Mouse (Mus musculus): ENCODE measurements around the gene Dnah7b.
"Not testable (repeated sequence)": the region's sequence is repeated elsewhere in the genome, so short reads cannot be mapped to it uniquely, and the experiment has no call there.

The Dnah7b gene

GRCm38 (mm10) chr1:46066015-46066414 lies at the start of gene Dnah7b:
Dnah7b (plus strand) TSS chr1:46066315.
- no peak for DNase-seq

DNA sequence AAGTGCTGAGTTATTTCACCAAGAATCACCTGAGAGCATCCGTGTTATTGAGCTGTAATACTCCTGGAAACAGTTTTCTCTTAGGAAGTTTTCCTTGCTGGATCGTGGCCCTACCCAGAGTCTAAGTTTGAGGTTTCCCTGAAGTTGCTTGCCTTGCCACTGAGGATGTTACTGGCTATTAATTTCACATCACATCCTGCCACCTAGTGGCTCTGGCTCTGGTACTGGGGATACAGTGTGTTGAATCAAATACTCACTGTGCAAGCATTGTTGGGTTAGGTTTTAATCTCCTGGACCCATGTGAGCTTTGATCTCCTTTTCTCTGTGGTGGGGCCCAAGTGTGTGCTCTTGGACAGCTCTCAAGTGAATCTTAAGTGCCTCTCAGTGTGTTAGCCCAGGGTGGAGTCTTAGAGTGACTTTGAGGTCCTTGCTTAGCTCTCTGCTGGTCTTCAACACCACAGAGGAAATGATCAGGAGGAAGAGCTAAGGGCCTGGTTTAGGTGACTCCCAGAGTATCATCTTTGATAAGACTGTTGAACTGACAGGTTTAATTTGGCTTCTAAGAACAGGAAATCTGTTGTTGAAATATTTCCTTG lies 47.6 kb upstream of the Dnah7b start:
- peak; percentile 5 for DNase-seq

GRCm38 (mm10) chr1:46022262-46022661 lies 43.9 kb upstream of the Dnah7b start:
- DNase-seq = peak; percentile 4

DNA sequence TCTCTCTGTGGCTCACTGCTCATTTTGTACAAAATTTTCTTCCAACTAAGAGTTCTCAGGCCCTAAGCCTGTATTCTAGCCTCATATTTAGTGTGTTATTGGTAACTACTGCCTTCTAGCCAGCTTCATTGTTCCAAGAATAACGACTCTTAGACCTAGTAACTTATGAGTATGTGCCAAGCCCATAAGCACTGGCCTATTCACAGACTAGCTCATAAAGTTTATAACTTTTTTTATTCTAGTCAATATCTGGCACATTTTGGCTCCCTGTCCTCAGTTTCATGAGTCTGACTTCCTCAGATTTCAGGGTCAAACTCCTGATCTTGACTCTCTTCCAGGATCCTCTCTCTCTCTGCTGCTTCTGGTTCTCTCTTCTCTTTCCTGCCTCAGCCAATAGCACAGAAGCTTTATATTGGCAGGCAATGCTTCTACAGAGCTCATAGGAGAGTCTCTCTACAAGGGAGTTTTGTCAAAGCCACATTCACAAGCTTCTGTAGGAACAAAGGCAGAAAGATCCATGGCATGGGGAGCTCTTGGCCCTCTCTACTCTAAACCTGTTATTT lies 34.0 kb upstream of the Dnah7b start:
- DNase-seq = no peak

DNA sequence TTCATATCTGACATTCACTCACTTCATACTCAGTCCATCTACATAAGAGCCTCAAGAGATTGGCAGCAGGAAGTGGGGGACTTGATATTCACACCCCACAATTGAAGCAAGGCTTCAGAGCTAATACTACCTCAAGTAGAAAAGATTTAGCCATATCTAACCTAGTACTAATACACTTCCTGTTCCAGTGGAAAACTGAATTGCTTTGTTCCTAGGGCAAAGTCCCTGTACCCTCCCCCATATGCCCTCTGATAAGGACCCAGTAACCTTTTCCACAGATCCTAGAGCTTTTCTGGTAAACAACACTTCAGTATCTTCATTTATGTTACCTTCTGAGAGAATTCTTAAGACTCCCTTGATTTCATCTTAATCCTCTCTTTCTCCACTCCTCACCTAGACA lies 17.9 kb upstream of the Dnah7b start:
- DNase-seq = no peak

DNA sequence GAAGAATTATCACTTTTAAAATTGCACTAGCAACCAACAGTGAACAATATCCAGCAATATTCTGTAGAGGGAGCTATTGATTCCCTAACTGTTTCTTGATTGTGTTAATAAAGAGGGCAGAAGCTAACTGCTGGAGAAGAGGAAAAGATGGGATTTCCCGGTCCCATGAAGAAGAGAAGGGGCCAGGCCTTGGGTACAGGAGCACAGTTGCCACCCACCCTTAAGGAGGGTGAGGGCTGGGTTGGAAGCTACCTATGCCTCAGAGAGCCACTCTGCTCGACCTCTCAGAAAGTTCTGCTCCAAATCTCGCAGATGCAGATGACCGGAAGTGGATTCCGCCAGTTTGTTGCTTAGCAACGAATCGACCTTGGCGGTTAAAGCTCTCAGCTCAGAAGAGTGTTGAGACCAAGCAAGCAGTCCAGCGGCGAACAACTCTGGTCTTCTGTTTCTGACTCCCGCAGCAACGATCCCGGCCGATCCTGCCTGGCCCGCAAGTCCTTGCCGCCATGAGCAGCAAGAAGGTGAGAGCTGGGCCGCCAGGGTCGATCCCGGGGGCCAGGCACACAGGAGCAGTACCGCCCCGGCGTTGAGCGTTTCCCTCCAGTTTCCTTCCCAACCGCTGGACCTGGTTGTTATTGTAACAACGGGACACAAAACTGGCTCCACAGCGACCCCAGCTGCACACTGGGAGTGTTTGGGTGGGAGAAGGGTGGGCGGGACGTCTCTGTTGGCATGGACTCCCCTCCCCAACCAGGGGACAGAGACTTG lies 553 bp downstream of the Dnah7b start:
- DNase-seq = peak; percentile 12

GRCm38 (mm10) chr1:46068787-46069186 lies 2.7 kb downstream of the Dnah7b start:
- DNase-seq = not testable (repeated sequence)

- no peak for DNase-seq
These were observed 11.8 kb downstream of the Dnah7b start for GRCm38 (mm10) chr1:46077891-46078290.

DNA sequence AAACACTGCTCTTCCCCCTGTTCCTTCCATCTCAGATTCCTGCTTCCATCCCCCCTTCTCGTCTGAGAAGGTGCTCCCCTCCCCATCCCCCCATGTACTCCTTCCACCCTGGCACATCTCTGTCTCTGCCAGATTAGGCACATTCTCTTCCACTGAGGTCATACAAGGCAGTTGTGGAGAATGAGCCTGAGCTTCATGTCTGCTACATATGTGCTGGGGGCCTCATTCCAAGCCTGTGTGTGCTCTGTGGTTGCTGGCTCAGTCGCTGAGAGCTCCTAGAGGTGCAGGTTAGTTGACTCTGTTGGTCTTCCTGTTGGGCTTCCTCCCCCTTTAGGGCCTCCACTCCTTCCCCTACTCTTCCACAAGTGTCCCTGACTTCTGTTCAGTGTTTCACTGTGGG lies 34.4 kb downstream of the Dnah7b start:
- DNase-seq = no peak

- DNase-seq = not testable (repeated sequence)
These were observed 46.5 kb downstream of the Dnah7b start for GRCm38 (mm10) chr1:46112606-46113005.

- not testable (repeated sequence) for DNase-seq
These were observed 51.1 kb downstream of the Dnah7b start for GRCm38 (mm10) chr1:46117179-46117578.

GRCm38 (mm10) chr1:46128058-46128457 lies 61.9 kb downstream of the Dnah7b start:
- no peak for DNase-seq

GRCm38 (mm10) chr1:46196835-46197234 lies 130.7 kb downstream of the Dnah7b start:
- not testable (repeated sequence) for DNase-seq

DNA sequence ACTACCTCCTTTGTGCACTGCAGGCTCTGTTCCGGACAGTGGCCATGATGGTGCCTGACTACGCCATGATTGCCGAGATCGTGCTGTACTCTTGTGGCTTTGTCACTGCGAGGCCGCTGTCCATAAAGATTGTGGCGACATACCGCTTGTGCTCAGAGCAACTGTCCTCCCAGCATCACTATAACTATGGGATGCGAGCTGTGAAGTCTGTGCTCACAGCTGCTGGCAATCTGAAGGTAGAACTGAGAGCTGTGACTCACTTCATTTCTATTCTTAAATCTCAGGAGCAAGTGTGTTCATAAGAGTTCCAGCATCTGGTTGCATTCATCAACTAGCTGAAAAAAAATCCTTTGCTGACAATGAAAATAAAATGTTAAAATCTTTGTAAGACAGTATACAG lies 135.1 kb downstream of the Dnah7b start:
- not testable (repeated sequence) for DNase-seq

- DNase-seq = not testable (repeated sequence)
These were observed 144.0 kb downstream of the Dnah7b start for GRCm38 (mm10) chr1:46210014-46210588.

GRCm38 (mm10) chr1:46222704-46223103 lies 156.6 kb downstream of the Dnah7b start:
- not testable (repeated sequence) for DNase-seq

DNA sequence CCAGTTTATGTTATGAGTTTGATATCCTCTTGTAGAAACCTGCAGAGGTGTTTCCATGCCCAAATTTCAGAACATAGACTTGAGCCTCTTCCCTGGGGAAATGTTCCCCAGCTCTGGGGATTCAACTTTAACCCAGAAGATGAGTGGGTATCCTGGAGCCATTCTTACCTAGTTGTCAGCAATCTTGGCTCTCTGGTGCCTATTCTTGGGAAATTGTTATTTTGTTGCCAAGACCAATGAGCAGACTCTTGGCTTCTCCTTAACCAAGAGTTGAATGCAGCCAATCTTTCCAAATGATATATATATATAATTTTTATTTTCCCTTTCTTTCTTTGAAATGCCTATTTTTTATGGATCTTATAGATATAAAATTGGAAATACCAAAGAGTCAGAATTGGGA lies 160.0 kb downstream of the Dnah7b start:
- DNase-seq = not testable (repeated sequence)

DNA sequence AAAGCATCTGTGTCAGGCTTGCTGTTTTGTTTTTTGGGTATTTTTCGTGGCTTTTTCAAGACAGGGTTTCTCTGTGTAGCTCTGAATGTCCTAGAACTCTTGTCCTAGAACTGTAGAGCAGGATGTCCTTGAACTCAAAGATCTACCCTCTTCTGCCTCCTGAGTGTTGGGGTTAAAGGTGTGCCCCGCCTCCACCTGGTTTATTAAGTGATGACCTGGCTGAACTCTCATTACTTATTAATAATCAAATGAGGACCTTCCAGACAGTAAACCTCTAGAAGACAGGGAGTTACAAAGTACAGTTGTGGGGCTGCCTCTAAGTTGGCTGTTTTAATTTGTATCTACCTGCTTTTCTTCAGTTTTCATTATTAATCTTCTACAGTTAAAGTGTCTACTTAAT lies 202.7 kb downstream of the Dnah7b start:
- not testable (repeated sequence) for DNase-seq

GRCm38 (mm10) chr1:46271927-46272326 lies 205.8 kb downstream of the Dnah7b start:
- no peak for DNase-seq

DNA sequence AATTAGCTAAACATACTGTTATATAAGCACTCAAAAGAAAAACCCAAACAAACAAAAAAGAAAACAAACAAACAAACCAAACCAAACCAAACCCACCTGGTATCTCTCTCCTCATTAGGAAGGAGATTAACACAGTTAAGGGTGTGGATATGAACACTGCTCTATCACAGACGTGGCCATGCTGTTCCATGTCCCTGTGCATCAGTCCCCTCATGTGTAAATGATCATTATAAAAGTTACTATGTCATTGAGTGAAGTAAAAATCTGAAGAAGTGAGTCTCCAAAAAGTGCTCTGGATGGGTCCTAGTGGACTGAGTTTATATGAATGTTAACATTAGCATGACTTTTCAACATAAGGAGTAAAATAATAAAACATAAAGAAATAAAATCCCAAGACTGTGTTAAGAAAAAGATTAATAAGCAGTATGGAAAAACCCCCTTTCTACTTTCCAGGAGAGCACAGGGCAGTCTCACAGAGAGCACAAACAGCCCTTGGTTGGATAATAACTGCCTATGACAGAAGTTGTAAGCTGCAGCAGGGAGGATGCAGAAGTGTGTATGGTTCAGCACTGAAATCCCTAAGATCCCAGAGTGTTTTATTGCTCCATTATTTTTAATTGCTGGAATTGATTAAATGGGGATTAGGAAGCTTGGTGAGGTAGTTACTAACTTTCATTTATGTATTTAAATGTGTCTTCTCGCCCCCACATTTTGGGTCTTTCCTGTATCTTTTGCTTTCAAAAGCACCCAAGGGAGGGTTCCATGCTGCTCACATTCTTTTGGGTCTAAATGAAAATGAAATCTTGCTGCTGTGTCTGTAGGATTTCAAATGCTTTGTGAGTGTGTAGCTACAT lies 212.2 kb downstream of the Dnah7b start:
- DNase-seq = not testable (repeated sequence)

DNA sequence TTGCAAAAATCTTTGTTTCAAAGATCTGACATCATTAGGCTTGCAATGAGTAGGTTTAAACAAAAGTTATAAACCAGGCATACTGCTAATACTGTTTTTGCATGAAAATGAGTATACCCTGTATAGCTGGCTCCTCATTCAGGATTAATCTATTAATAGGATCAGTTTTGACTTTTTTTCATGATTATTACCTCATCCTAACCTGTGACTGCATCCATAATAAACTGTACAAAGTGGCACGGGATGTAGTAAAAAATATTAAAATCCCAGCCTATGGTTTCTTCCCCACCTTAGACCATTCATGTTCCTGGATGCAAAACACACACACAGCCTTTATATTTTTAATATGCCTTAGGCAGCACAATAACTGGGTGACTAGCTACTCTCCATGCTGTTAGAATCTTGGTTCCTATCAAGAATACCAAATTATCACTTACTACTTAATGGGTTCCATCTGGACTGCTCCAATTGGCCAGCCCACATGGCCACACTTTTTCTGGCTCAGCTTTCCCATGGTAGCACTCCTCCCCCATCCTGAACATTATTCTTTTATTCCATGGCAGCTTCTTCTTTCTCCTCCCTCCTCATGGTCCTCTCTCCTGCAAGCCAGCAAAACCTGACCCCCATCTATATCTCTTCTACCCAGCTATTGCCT lies 212.9 kb downstream of the Dnah7b start:
- peak; percentile 19 for DNase-seq

- not testable (repeated sequence) for DNase-seq
These were observed 228.3 kb downstream of the Dnah7b start for GRCm38 (mm10) chr1:46294451-46294850.
